Mouse (Mus musculus) bone marrow, adult 2 months (tissue): Measurements from ENCODE around the gene Acap2.

Experiments used
- CTCF ChIP-seq: fragments of 200-500 bp; IDR thresholded peaks from 2 replicates; pipeline ENCODE4 v1.5.1; 2011; ENCODE audit warnings: low read length, control low read depth; ENCODE audit not compliant: control insufficient read depth, insufficient read depth
- POLR2A ChIP-seq: fragments of 200-500 bp; IDR thresholded peaks from 2 replicates; pipeline ENCODE4 v1.6.1; 2011; ENCODE audit warnings: low read depth, mild to moderate bottlenecking, control low read depth, low read length, borderline replicate concordance; ENCODE audit not compliant: control insufficient read depth

- TF ChIP-seq CTCF: no peak
- no peak for TF ChIP-seq POLR2A
Measured at GRCm38 (mm10) chr16:31113596-31113995, 87.4 kb downstream of the Acap2 start.
